Mouse (Mus musculus) limb, embryonic 10.5 days (tissue): Measurements from ENCODE around the gene Maco1. TPM values are rescaled to one million over a fixed set of nuclear protein-coding genes. Genes with fewer than 3 reads are reported as not detected.
"Not testable (repeated sequence)": the region's sequence is repeated elsewhere in the genome, so short reads cannot be mapped to it uniquely, and the experiment has no call there.

Source experiments
- DNase-seq: peaks from one replicate; pipeline ENCODE4 v3.0.0-alpha.2; 2017; ENCODE audit warnings: low spot score
- H3K27ac ChIP-seq: fragments of 300-500 bp; sonication (generic); 2 replicates; pipeline ENCODE4 v1.5.1; 2016; ENCODE audit warnings: mild to moderate bottlenecking
- H3K27me3 ChIP-seq: fragments of 300-500 bp; sonication (generic); 2 replicates; pipeline ENCODE4 v1.6.1; 2016; ENCODE audit warnings: low read depth, mild to moderate bottlenecking; ENCODE audit not compliant: poor library complexity, severe bottlenecking
- H3K36me3 ChIP-seq: fragments of 300-500 bp; sonication (generic); 2 replicates; pipeline ENCODE4 v1.6.1; 2016; ENCODE audit warnings: mild to moderate bottlenecking, moderate library complexity
- H3K4me1 ChIP-seq: fragments of 300-500 bp; sonication (generic); 2 replicates; pipeline ENCODE4 v1.6.1; 2016
- H3K4me3 ChIP-seq: fragments of 300-500 bp; sonication (generic); 2 replicates; pipeline ENCODE4 v1.5.1; 2016; ENCODE audit warnings: mild to moderate bottlenecking, moderate library complexity
- H3K9me3 ChIP-seq: fragments of 300-500 bp; sonication (generic); replicated peaks from 2 replicates; pipeline ENCODE4 v1.6.1; 2016; ENCODE audit warnings: mild to moderate bottlenecking
- WGBS: fragments of 180-500 bp; shearing (Covaris S2); methylation state at CpG from one replicate; pipeline ENCODE4 v1.1.7; 2016; 5-methylcytosine and 5-hydroxymethylcytosine counted together
- polyA plus RNA-seq: library from polyadenylated mRNA; unstranded; fragments of >200 nt; fragmentation: Nextera tagmentation; extraction: Ambion mirVana; gene quantifications from 2 replicates; pipeline ENCODE4 v1.2.1, GENCODE M21; 2016

Gene Maco1
- polyA plus RNA-seq, 1 experiment from 2014 or later: 48.2 TPM

DNA sequence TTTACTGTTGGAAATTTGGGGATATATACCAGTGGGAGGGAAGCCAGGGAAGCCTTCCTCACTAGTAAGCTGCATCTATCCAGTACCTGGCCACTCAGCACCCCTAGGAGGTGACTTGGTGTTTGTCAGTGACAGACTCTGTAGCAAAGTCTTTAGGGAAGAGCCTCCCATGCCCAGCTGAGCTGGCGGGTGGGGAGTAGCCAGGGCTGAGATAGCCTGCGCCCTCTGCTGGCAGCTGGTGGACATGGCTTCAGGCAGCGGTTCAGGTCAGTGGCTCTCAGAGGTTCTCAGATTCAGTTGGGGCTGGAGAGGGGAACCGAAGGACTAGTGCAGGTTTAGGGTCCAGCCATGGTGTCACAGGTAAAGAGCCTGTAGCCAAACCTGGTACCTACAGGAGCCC, 53.9 kb downstream of the Maco1 start:
- peaks cover 40% of the 10 kb centered on the region for H3K36me3 ChIP-seq
- peak; percentile 88 for DNase-seq
- H3K9me3 ChIP-seq: no peaks in the 10 kb centered on the region
- H3K4me3 ChIP-seq: no peak overlapping the region
- H3K27ac ChIP-seq: no peak overlapping the region
- H3K27me3 ChIP-seq: no peaks in the 10 kb centered on the region
- 0 out of 2 replicates have a peak, but pooled peaks cover 24% of the 10 kb centered on the region for H3K4me1 ChIP-seq
- 11% methylated on average over 4 of the region's 4 CpGs for WGBS

DNA sequence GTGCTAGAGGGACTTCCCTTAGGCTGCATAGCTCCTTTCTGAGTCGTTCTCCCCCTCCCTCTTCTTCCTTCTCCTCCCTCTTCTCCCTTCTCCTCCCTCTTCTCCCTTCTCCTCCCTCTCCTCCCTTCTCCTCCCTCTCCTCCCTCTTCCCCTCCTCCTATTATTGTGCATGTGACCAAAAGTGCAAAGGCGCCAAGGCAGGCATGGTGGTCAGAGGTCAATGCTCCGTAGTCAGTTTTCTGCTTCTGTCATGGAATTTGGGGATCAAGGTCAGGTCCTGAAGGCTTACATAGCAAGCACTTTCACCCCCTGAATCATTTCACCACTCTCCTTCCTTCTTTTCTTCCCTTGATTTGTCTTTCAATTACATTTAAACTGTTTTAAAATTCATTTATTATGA, 54.3 kb downstream of the Maco1 start:
- WGBS: 54% methylated on average over 3 of the region's 3 CpGs
- Histone ChIP-seq H3K9me3 (no peaks in the 10 kb centered on the region), H3K27ac (no peak overlapping the region), H3K4me1 (0 out of 2 replicates have a peak, but pooled peaks cover 24% of the 10 kb centered on the region), H3K4me3 (no peak overlapping the region), H3K27me3 (no peaks in the 10 kb centered on the region), H3K36me3 (peaks cover 36% of the 10 kb centered on the region)
- no peak for DNase-seq

DNA sequence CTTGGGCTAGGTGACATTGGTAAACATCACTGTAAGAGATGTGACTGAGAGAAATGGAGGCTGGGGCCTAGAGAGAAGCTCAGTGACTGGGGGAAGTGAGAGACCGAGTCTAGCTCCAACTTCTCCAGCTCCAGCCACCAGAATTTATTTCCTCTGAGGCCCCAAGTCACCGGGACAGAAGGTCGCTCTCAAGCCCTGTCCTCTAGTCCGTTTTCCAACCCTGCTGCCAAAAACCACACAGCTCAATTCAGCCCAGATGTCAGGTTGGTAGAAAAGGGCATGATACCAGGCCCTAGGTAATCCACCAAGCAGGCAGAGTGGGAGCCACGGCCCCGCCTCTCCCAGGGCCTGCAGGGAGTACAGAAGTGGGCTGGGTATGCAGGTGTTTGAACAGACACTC, 55.5 kb downstream of the Maco1 start:
- 0 out of 2 replicates have a peak, but pooled peaks cover 17% of the 10 kb centered on the region for H3K4me1 ChIP-seq
- H3K36me3 ChIP-seq: peaks cover 23% of the 10 kb centered on the region
- no peaks in the 10 kb centered on the region for H3K9me3 ChIP-seq
- H3K4me3 ChIP-seq: no peak overlapping the region
- no peak for DNase-seq
- no peaks in the 10 kb centered on the region for H3K27me3 ChIP-seq
- no peak overlapping the region for H3K27ac ChIP-seq
- WGBS: 79% methylated on average over 6 of the region's 6 CpGs

- Histone ChIP-seq H3K27ac (no peak overlapping the region), H3K9me3 (no peaks in the 10 kb centered on the region), H3K36me3 (peaks cover 15% of the 10 kb centered on the region), H3K4me1 (0 out of 2 replicates have a peak, but pooled peaks cover 17% of the 10 kb centered on the region), H3K4me3 (no peak overlapping the region), H3K27me3 (no peaks in the 10 kb centered on the region)
- 27% methylated on average over 7 of the region's 7 CpGs for WGBS
- DNase-seq: no peak
These were observed 56.4 kb downstream of the Maco1 start for GRCm38 (mm10) chr4:134796581-134797361.

GRCm38 (mm10) chr4:134795819-134796485, 57.2 kb downstream of the Maco1 start:
- 84% methylated on average over 5 of the region's 5 CpGs for WGBS
- Histone ChIP-seq H3K9me3 (no peaks in the 10 kb centered on the region), H3K27me3 (no peaks in the 10 kb centered on the region), H3K36me3 (peaks cover 7% of the 10 kb centered on the region), H3K27ac (no peak overlapping the region), H3K4me1 (0 out of 2 replicates have a peak, but pooled peaks cover 17% of the 10 kb centered on the region), H3K4me3 (no peak overlapping the region)
- no peak for DNase-seq

DNA sequence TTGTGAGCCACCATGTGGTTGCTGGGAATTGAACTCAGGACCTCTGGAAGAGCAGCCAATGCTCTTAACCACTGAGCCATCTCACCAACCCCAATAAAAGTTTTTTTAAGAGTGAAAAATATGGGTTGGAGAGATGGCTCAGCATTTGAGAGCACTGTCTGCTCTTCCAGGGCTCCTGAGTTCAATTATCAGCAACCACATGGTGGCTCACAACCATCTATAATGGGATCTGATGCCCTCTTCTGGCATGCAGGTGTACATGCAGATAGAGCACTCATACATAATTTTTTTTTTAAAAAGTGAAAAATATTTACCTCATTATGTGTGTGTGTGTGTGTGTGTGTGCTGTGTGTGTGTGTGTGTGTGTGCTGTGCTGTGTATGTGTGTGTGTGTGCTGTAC, 58.2 kb downstream of the Maco1 start:
- DNase-seq, H3K36me3 ChIP-seq: not testable (repeated sequence)

GRCm38 (mm10) chr4:134793213-134793956, 59.8 kb downstream of the Maco1 start:
- Histone ChIP-seq H3K9me3 (no peaks in the 10 kb centered on the region), H3K4me1 (0 out of 2 replicates have a peak, but pooled peaks cover 8% of the 10 kb centered on the region), H3K27me3 (no peaks in the 10 kb centered on the region), H3K4me3 (no peak overlapping the region), H3K27ac (no peak overlapping the region), H3K36me3 (no peaks in the 10 kb centered on the region)
- WGBS: 54% methylated on average over 10 of the region's 10 CpGs
- DNase-seq: peak; percentile 74

More for the DNA sequence above, 58.2 kb downstream of the Maco1 start:
- not testable (repeated sequence) for H3K27ac ChIP-seq, H3K9me3 ChIP-seq, H3K4me3 ChIP-seq, H3K27me3 ChIP-seq
- 0 out of 2 replicates have a peak, but pooled peaks cover 17% of the 10 kb centered on the region for H3K4me1 ChIP-seq

DNA sequence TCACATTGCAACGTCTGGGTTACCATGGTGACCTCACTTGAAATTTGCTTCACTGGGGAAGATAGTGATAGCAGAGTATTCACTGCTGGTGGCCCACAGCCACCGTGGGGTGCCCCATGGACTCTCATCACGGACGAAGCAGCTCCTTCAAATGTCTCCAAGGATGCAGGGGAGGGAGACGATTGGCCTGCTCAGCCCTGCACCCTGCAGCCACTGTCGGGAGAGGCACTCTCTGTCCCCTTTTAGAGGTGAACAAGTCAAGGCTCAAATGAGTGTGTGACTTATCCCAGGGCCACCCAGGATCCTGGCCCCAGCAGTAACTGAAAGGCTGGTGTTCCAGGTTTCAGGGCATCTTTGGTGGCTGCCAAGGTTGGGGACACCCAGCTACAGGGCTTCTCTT, 61.4 kb downstream of the Maco1 start:
- H3K27me3 ChIP-seq: no peaks in the 10 kb centered on the region
- 69% methylated on average over 6 of the region's 6 CpGs for WGBS
- H3K9me3 ChIP-seq: no peaks in the 10 kb centered on the region
- no peak overlapping the region for H3K4me3 ChIP-seq
- H3K36me3 ChIP-seq: no peaks in the 10 kb centered on the region
- H3K27ac ChIP-seq: no peak overlapping the region
- DNase-seq: no peak
- peaks cover 10% of the 10 kb centered on the region; the same call in 1 of the 2 replicates for H3K4me1 ChIP-seq

GRCm38 (mm10) chr4:134786946-134787345, 66.2 kb downstream of the Maco1 start:
- Histone ChIP-seq H3K27me3 (no peaks in the 10 kb centered on the region), H3K4me3 (no peak overlapping the region), H3K9me3 (no peaks in the 10 kb centered on the region), H3K27ac (no peak overlapping the region), H3K4me1 (peaks cover 17% of the 10 kb centered on the region), H3K36me3 (no peaks in the 10 kb centered on the region)
- WGBS: 31% methylated on average over 10 of the region's 10 CpGs
- no peak for DNase-seq

GRCm38 (mm10) chr4:134784701-134785100, 68.4 kb downstream of the Maco1 start:
- Histone ChIP-seq H3K27ac (no peak overlapping the region), H3K9me3 (no peaks in the 10 kb centered on the region), H3K36me3 (no peaks in the 10 kb centered on the region), H3K4me3 (no peak overlapping the region), H3K27me3 (no peaks in the 10 kb centered on the region), H3K4me1 (peaks cover 31% of the 10 kb centered on the region)
- DNase-seq: peak; percentile 59
- 50% methylated on average over 5 of the region's 5 CpGs for WGBS

DNA sequence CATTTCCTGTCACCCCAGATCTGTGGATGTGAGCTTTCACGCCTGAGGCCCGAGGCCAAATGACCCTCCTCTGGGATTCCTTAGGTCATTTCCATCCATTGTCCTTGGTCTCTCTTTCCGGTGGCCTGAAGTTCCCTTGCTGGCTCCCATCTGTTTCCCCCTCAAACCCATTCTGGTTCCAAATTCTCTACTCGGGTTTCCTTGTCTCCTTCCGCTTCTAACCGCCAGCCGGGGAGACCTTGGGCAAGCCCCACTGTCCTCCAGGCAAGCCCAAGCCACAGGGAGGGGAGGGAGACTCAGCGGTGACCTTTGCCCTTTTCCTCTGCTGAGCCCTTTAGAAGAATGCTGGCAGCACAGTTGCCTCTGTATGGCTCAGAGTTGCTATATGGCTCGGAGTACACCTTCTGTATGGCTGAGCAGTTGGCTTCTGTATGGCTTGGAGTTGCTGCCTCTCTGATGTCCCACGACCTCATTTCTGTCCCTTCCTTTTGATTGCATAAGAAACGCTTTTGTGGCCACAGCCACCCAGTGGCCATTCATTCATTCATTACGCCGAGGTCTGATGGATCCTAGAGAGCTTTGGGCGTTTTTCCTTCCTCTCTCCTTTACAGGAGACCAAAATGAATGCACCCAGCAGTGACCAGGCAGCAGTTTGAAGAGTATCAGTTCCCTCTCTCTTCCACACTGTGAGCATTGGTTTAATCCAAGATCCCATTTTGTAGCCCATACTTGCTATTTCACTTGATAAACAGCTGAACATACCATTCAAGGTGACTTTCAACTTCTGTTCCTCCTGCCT, 73.8 kb downstream of the Maco1 start:
- 48% methylated on average over 14 of the region's 14 CpGs for WGBS
- no peak for DNase-seq
- H3K9me3 ChIP-seq: no peaks in the 10 kb centered on the region
- peaks cover 53% of the 10 kb centered on the region for H3K4me1 ChIP-seq
- no peaks in the 10 kb centered on the region for H3K27me3 ChIP-seq
- peak overlapping the region; percentile 38 for H3K27ac ChIP-seq
- no peaks in the 10 kb centered on the region for H3K36me3 ChIP-seq
- no peak overlapping the region for H3K4me3 ChIP-seq

- WGBS: 80% methylated on average over 7 of the region's 7 CpGs
- Histone ChIP-seq H3K9me3 (no peaks in the 10 kb centered on the region), H3K27ac (no peak overlapping the region), H3K27me3 (0 out of 2 replicates have a peak, but pooled peaks cover 10% of the 10 kb centered on the region), H3K4me3 (no peak overlapping the region), H3K4me1 (peaks cover 51% of the 10 kb centered on the region), H3K36me3 (no peaks in the 10 kb centered on the region)
- no peak for DNase-seq
These were observed 76.9 kb downstream of the Maco1 start for GRCm38 (mm10) chr4:134776246-134776645.
